Mouse (Mus musculus) gastrocnemius, adult 2 months (tissue): ENCODE measurements at regions not wholly inside any gene's neighbourhood (a gene's known extent, or its start where the extent isn't known, plus 50 kb on each side); places are given as distances from the start of the nearest gene placed in this dataset.

Experiments
- DNase-seq: peaks from one replicate; pipeline ENCODE4 v3.0.0; 2022
- H3K27ac ChIP-seq: fragments of 200-600 bp; 2 replicates; pipeline ENCODE4 v1.8.1; 2022; ENCODE audit warnings: mild to moderate bottlenecking
- H3K4me3 ChIP-seq: fragments of 200-600 bp; 2 replicates; pipeline ENCODE4 v1.8.1; 2022; ENCODE audit warnings: mild to moderate bottlenecking, moderate library complexity
- CTCF ChIP-seq: fragments of 200-600 bp; IDR thresholded peaks from 2 replicates; pipeline ENCODE4 v1.8.1; 2022; ENCODE audit warnings: antibody characterized with exemption, mild to moderate bottlenecking, moderate library complexity
- intact Hi-C: fragments of 180-260 bp; cut with DNase I; formaldehyde crosslinking; loops from one replicate; pipeline ENCODE4 v1.15.1; 2025

DNA sequence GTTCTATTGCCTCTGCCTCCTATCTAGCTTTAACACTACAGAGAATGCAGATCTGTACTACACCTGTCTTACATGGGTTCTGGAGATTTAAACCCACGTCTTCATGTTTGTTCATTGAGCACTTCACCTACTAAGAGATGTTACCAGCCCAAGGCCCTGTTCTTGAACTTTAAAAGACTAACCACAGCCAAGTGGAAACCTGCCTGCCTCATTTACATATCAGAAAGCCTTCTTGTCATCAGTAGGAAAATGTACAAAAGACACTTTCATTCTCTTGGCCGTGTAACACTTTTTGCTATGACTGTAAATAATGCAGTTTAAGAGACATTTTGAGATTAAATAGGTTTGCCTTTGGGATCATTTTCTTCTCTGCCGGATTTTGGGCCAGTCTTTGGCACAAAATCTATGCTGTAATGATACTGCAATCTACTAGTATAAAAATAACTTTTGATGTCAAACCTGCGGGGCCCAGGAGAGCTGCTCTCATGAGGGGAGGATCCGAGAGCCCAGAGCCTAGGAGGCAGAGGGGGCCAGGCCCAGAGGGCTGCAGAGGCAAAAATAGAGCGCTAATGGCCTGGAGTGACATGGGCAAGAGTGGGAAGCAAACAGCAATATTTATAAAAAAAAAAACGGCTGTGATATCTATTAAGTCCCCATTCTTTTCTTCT is 318.4 kb upstream of the Myo3a start:
- no peak for TF ChIP-seq CTCF
- intact Hi-C loops: loop anchor here (5.0 kb wide), 1 partner anchor 627 kb away; no protein-coding TSS in a partner anchor

DNA sequence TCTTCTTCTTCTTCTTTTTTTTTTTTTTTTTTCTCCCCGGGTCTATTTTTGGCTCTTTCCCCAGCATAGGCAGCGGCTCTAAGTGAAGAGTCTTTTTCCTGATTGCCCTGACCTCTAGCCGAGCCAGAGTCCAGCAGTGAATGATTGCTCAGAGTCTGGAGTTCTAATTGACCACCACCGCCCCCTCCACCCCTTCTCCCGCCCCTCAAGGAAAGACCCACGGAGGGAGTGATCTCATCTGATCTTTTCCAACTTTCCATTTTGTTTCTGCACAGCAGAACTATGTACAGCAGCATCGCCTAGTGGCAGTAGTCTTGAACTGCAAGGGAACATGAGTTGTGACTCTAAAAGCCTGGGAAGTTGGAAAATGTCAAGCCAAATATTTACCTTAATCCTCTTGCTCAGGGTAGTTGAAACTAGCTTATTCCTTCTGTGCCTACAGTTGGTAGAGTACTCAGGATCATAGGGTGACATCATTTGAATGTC is 317.8 kb upstream of the Myo3a start:
- intact Hi-C loops: loop anchor here (5.0 kb wide), 1 partner anchor 627 kb away; no protein-coding TSS in a partner anchor
- peak; percentile 83 for TF ChIP-seq CTCF
- peak overlapping the region; percentile 69 for H3K4me3 ChIP-seq
- H3K27ac ChIP-seq: peak overlapping the region; percentile 76
- DNase-seq: peak; percentile 74

More for the DNA sequence above, 318.4 kb upstream of the Myo3a start:
- peak; percentile 45 for DNase-seq
- Histone ChIP-seq H3K27ac (peak overlapping the region; percentile 76), H3K4me3 (peak overlapping the region; percentile 69)

- Histone ChIP-seq H3K27ac (peak overlapping the region; percentile 68), H3K4me3 (peak overlapping the region; percentile 60)
- peak; percentile 52 for TF ChIP-seq CTCF
- intact Hi-C loops: no loop called here
- peak; percentile 66 for DNase-seq
Observed at GRCm38 (mm10) chr2:21917804-21918690, 309.3 kb upstream of the Myo3a start.

- Histone ChIP-seq H3K27ac (peak overlapping the region; percentile 68), H3K4me3 (no peak overlapping the region)
- no peak for TF ChIP-seq CTCF
- intact Hi-C loops: no loop called here
- no peak for DNase-seq
Observed at GRCm38 (mm10) chr2:21919091-21919490, 308.2 kb upstream of the Myo3a start.

- no peak for DNase-seq
- intact Hi-C loops: loop anchor here (5.0 kb wide), 1 partner anchor 645 kb away; no protein-coding TSS in a partner anchor
Observed at GRCm38 (mm10) chr2:21927656-21928055, 299.6 kb upstream of the Myo3a start.

GRCm38 (mm10) chr2:21939993-21940392 is 287.3 kb upstream of the Myo3a start:
- TF ChIP-seq CTCF: no peak

More at GRCm38 (mm10) chr2:21927656-21928055, 299.6 kb upstream of the Myo3a start:
- TF ChIP-seq CTCF: peak; percentile 47
- Histone ChIP-seq H3K4me3 (no peak overlapping the region), H3K27ac (no peak overlapping the region)

DNA sequence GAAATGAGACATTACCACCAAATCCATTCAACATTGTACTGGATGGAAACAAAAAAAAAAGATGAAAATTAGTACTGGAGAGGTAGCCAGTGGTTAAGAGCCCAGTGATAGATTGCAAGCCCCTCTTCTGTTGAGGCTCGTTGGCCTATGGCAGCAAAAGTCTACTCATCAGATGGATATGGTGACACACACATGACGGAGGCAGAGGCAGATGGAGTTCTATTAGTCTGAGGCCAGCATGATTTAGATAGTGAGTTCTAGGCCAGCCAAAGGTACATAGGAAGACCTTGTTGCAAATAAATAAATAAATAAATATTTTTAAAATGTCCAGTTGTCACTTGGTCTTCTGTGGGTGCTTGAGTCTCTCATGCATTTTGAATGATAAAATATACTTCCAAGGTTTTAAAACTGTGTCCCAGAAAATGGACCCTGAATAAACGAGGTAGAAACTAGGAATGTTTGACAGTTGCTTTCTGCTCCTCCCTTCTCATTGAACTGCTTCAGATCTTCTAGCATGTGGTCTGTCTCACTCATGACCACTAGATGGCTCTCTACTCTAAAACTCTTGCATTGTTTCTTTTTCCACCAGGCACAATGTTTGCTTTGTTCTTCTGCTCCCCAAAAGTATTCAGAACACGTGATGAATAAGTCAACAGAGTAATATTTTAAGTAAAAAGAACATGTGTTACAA is 286.4 kb upstream of the Myo3a start:
- no peak overlapping the region for H3K27ac ChIP-seq
- TF ChIP-seq CTCF: peak; percentile 76
- intact Hi-C loops: loop anchor here (2.0 kb wide), 1 partner anchor 782 kb away; no protein-coding TSS in a partner anchor

More at GRCm38 (mm10) chr2:21939993-21940392, 287.3 kb upstream of the Myo3a start:
- Histone ChIP-seq H3K4me3 (no peak overlapping the region), H3K27ac (no peak overlapping the region)
- no peak for DNase-seq
- intact Hi-C loops: loop anchor here (2.0 kb wide), 1 partner anchor 783 kb away; no protein-coding TSS in a partner anchor

GRCm38 (mm10) chr2:21941488-21942000 is 285.8 kb upstream of the Myo3a start:
- intact Hi-C loops: loop anchor here (2.0 kb wide), 1 partner anchor 781 kb away; no protein-coding TSS in a partner anchor
- H3K4me3 ChIP-seq: no peak overlapping the region
- no peak overlapping the region for H3K27ac ChIP-seq
- no peak for DNase-seq
- no peak for TF ChIP-seq CTCF

More for the DNA sequence above, 286.4 kb upstream of the Myo3a start:
- no peak for DNase-seq
- H3K4me3 ChIP-seq: no peak overlapping the region

- TF ChIP-seq CTCF: no peak
- Histone ChIP-seq H3K27ac (no peak overlapping the region), H3K4me3 (no peak overlapping the region)
- no peak for DNase-seq
- intact Hi-C loops: no loop called here
Observed at GRCm38 (mm10) chr2:21943676-21944075, 283.6 kb upstream of the Myo3a start.

- Histone ChIP-seq H3K27ac (no peak overlapping the region), H3K4me3 (no peak overlapping the region)
- DNase-seq: no peak
- no peak for TF ChIP-seq CTCF
- intact Hi-C loops: no loop called here
Observed at GRCm38 (mm10) chr2:21946484-21946883, 280.8 kb upstream of the Myo3a start.

GRCm38 (mm10) chr2:21951279-21951678 is 276.0 kb upstream of the Myo3a start:
- TF ChIP-seq CTCF: no peak
- Histone ChIP-seq H3K27ac (no peak overlapping the region), H3K4me3 (no peak overlapping the region)
- no peak for DNase-seq
- intact Hi-C loops: no loop called here
